Mouse (Mus musculus): ENCODE measurements around the gene Zmiz2.

The Zmiz2 gene

DNA sequence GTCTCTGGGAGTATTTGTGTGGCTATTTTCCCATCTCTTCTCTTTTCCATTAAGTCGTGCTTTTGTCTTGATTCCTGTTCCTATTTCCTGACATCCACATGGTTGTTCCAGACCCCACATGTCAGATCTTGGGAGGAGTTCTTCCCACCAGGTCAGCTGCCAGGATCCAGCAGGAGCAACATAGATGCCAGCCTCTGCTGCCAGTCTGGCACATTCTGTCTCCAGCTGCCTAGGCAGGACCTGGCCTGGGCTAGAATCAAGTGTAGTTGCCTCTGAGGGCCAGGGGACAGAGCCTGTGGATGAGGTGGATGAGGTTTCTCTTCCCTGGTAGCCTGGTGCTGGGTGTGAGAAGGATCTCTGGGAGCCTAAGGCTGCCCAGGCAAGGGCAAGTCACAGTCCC, 5.0 kb downstream of the Zmiz2 start:
- in situ Hi-C loops (cut with MboI; ENCODE audit: unreplicated experiment in 2 of 2), result no loop called here

GRCm38 (mm10) chr11:6395565-6395964, 6.7 kb downstream of the Zmiz2 start:
- in situ Hi-C loops (cut with MboI; ENCODE audit: unreplicated experiment in 2 of 2), result no loop called here

DNA sequence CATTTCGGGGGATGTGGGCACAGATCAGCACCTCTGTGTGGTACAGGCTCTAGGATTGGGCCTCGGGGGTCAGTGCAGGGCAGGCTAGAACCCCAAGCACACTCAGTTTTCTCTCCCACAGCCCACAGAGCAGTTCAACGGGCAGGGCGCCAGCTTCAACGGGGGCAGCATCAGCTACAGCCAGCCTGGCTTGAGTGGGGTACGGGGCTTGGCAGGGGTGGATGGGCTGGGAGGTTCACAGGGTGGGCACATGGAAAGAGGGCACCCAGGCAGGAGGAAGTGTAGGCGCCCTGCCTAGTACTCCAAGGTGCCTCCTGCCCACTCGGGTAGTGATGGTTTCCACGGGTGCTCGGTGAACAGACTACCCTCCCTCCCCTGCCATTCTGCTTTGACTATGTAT, 9.3 kb downstream of the Zmiz2 start:
- in situ Hi-C loops (cut with MboI; ENCODE audit: unreplicated experiment in 2 of 2), result no loop called here

GRCm38 (mm10) chr11:6402515-6403510, 13.9 kb downstream of the Zmiz2 start:
- in situ Hi-C loops (cut with MboI; ENCODE audit: unreplicated experiment in 2 of 2), result loop anchor here in 1 of 2 experiments (10.0 kb wide), 1 partner anchor 48 kb away; no protein-coding TSS in a partner anchor

DNA sequence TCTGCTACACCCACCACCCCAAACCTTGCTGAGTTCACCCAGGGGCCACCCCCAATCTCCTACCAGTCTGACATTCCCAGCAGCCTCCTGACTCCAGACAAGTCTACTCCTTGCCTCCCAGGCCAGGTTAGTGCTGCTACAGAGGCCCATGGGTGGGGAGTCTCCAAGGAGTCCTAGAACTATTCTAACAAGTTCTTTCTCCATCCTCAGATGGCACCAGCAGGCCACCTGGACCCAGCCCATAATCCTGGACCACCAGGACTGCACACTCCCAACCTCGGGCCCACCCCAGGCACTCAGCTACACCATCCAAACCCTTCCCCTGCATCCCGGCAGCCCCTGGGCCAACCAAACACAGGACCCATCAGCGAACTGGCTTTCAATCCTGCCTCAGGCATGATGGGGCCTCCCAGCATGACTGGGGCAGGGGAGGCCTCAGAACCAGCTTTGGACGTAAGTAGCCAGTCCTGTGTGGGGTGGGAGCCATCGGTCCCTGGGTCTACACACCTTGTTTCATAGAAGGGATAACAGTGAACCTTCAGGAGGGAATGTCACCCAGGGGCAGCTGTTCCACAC, 15.0 kb downstream of the Zmiz2 start:
- in situ Hi-C loops (cut with MboI; ENCODE audit: unreplicated experiment in 2 of 2), result loop anchor here in 1 of 2 experiments (10.0 kb wide), 1 partner anchor 49 kb away; no protein-coding TSS in a partner anchor

- in situ Hi-C loops (cut with MboI; ENCODE audit: unreplicated experiment in 2 of 2), result loop anchor here in 1 of 2 experiments (10.0 kb wide), 1 partner anchor 50 kb away; no protein-coding TSS in a partner anchor
Measured at GRCm38 (mm10) chr11:6404699-6405566, 16.1 kb downstream of the Zmiz2 start.

- in situ Hi-C loops (cut with MboI; ENCODE audit: unreplicated experiment in 2 of 2), result loop anchor here in 1 of 2 experiments (10.0 kb wide), 1 partner anchor 51 kb away; no protein-coding TSS in a partner anchor
Measured at GRCm38 (mm10) chr11:6405591-6406081, 16.8 kb downstream of the Zmiz2 start.

DNA sequence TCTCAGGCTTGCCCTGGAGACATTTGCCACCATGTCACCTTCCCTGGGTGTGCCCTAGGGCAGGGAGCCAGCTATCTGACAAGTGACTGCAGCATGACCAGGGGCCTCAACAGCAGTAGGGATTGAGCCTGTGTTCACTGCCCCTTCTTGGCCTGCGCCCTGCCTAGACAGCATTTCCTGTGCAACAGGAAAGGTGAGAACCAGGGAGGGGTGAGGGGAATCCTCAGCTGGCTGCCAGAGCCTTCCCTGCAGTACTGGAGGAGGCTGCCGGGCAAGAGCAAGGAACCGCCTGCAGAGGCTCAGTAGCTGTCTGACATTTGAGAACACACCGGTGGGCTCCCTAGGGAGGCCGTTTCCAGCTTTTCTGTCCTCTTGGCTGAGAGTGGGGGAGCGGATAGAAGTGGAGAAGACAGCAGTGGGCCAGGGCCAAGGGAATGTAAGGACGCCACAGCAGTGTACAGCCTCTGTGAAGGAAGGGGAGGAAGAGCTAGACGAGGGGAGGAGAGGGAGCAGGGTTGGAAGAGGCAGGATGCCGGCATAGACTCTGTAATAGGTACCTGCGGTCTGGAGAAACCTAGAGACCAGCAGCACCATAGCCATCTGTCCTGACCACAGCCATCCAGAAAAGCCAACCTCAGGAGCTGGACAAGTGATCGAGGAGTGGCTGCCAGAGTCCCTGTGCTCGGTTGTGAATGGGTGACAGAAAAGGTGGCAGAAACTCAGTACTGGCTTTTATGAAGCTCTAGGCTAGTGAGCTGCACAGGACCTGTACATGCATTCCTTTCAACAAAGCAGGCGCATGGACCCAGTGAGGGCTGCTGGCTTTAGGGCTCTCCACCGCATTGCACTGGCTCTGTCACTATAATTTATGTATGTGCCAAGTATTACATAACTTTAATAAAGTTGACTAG, 17.6 kb downstream of the Zmiz2 start:
- in situ Hi-C loops (cut with MboI; ENCODE audit: unreplicated experiment in 2 of 2), result loop anchor here in 1 of 2 experiments (10.0 kb wide), 1 partner anchor 52 kb away; no protein-coding TSS in a partner anchor

DNA sequence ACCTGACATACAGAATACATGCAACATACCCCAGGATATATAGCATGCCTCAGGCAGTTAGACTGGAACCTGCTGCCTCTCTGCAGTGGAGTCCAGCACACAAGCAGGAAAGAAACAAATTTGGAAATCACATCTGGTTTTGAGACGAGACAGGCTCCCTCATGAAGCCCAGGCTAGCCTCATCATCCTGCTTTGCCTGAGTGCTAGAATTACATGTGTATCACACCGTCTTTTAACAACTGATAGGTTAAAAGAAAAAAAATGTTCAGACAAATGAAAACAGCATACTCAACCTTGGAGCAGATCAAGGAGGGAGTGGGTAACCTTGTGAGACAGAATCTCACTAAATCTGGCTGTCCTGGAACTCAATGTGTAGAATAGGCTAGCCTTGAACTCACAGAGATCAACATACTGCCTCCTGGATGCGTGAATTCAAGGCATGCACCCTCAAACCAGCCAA, 18.3 kb downstream of the Zmiz2 start:
- in situ Hi-C loops (cut with MboI; ENCODE audit: unreplicated experiment in 2 of 2), result loop anchor here in 1 of 2 experiments (10.0 kb wide), 1 partner anchor 52 kb away; no protein-coding TSS in a partner anchor

DNA sequence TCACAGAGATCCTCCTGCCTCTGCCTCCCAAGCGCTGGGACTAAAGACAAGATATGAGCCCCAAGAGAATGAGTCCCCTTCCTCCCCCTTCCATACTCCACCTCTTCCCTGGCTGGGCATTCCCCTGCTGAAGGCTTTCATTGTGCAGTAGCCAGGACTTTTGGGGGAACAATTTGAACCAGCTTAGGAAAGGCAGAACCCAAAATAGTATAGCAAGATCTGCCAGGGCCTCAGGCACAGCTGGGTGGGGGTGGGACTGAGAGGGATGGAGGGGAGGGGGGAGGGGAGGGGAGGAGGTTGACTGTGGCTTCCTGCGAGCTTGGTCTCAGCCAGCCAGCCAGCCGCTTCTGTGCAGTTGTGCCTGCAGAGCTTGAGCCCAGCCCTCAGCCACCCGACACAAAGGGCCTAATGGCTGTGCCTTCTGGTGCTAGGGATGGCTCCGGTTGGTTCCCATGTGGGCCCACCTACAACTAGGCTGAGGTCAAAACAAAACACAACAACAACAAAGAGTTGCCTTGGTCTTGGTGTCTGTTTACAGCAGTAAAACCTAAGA, 21.3 kb downstream of the Zmiz2 start:
- in situ Hi-C loops (cut with MboI; ENCODE audit: unreplicated experiment in 2 of 2), result loop anchor here in 1 of 2 experiments (10.0 kb wide), 1 partner anchor 415 kb away; no protein-coding TSS in a partner anchor

DNA sequence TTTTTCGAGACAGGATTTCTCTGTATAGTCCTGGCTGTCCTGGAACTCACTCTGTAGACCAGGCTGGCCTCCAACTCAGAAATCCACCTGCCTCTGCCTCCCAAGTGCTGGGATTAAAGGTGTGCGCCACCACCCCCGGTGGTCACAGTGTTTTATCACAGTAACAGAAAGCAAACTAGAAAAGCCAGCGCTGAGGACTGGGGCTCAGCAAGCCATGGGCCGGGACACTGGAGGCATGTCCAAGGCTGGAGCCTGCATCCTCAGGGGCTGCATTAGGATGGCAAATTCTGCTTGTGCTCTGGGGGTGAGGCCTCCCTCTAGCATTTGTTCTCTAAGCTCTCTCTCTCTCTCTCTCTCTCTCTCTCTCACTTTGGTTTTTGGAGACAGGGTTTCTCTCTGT, 21.9 kb downstream of the Zmiz2 start:
- in situ Hi-C loops (cut with MboI; ENCODE audit: unreplicated experiment in 2 of 2), result loop anchor here in 1 of 2 experiments (10.0 kb wide), 1 partner anchor 416 kb away; no protein-coding TSS in a partner anchor

DNA sequence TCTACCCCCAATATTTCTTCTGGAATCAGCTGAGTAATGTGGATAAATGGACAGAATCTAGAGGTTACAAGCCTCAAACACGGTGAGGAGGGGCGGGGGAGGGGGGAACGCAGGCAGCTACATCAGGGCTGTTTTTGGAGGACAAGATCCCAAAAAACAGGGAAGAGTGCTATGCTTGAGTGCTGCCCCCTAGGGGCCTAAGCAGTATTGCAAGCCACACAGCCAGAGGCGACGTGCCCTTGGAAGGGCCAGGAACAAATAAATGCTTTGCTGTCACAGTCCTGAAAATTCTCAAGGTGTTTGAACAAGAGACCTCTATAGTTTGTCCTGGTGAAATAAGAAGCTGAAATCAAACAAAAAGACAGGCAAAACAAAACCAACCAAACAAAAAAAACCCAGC, 22.8 kb downstream of the Zmiz2 start:
- in situ Hi-C loops (cut with MboI; ENCODE audit: unreplicated experiment in 2 of 2), result loop anchor here in 1 of 2 experiments (10.0 kb wide), 1 partner anchor 417 kb away; no protein-coding TSS in a partner anchor

DNA sequence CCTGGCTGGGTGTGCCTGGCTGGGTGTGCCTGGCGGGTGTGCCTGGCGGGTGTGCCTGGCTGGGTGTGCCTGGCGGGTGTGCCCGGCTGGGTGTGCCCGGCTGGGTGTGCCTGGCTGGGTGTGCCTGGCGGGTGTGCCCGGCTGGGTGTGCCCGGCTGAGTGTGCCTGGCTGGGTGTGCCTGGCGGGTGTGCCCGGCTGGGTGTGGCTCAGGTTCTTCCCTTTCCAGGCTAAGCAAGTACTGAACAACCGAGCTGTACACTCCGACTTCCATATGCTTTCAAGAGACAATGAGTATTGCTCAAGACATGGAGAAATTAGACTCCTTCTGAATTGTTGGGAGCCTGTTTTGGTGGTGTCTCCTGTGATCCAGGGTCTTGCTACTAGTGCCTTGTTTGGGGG, 24.4 kb downstream of the Zmiz2 start:
- in situ Hi-C loops (cut with MboI; ENCODE audit: unreplicated experiment in 2 of 2), result loop anchor here in 1 of 2 experiments (10.0 kb wide), 1 partner anchor 418 kb away; no protein-coding TSS in a partner anchor

DNA sequence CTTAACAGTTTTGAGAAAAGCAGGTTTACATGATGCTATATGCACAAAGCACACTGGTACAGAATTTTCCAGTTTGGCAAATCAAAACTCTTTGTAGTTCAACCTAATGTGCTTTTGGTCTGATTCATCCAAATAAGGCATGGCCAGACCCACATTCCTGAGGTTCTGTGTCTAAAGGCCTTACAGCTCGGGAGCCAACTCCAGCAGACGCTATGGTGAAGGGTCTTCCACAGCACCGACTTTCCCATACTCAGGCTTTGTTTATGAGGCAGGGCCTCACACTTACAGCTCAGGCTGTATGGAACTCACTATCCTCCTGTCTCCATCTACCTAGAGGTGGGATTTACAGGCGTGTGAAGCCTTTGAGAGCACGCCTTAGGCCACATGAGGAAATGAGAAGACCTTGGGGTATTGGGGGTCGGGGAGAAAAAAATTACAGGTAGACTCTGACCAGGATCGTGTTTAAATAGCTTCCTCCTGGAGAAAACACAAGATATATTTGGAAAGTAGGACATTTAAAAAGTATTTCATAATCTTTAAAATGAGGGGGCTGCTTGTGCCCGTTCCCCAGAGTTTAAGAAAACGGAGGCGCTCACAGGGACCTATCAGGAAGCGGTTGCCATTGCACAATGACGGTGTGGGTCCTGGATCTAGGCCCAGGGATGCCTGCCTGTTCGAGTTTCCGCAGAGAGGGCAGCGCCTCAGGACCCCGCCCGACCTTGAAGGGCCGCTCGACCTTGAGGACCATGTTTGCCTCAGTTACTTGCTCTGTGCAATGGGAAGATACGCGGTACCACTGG, 26.1 kb downstream of the Zmiz2 start, which contains the start of gene Ppia:
Ppia (plus strand) TSS at position 693 of the 800 bp plus-strand sequence.
- in situ Hi-C loops (cut with MboI; ENCODE audit: unreplicated experiment in 2 of 2), result loop anchor here in 1 of 2 experiments (5.0 to 10.0 kb wide), 2 partner anchors 107 to 420 kb away; partner anchors contain the start of gene Myo1g

GRCm38 (mm10) chr11:6415551-6416404, 26.9 kb downstream of the Zmiz2 start:
- in situ Hi-C loops (cut with MboI; ENCODE audit: unreplicated experiment in 2 of 2), result loop anchor here in 1 of 2 experiments (5.0 to 10.0 kb wide), 2 partner anchors 107 to 421 kb away; partner anchors contain the start of gene Myo1g

DNA sequence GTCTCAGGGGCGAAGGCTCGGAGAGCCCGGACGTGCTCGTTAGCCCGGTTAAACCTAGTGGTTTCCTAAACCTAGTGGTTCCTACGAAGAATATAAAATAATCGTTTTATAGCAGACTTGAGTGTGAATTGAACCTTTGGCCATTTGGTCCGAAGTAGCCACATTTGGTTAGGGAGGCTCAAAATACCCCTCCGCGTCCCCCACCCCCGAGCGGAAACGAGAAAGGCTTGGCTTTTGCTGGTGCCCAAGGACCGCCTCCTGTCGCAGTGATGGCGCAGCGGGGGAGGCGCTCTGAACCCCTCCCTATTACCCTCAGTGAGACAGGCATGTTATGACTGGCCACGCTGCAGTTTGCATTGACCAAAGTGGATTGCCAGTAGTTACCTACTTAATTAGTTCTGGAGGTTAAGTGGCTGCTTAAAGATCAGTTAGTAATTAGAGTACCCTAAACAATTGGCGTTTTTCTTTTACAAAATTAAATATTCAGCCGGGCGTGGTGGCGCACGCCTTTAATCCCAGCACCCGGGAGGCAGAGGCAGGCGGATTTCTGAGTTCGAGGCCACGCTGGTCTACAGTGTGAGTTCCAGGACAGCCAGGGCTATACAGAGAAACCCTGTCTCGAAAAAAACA, 27.6 kb downstream of the Zmiz2 start:
- in situ Hi-C loops (cut with MboI; ENCODE audit: unreplicated experiment in 2 of 2), result loop anchor here in 1 of 2 experiments (5.0 to 10.0 kb wide), 2 partner anchors 106 to 422 kb away; partner anchors contain the start of gene Myo1g
